Mouse (Mus musculus): ENCODE results near the gene Dpysl5. TPM values are rescaled to one million over a fixed set of nuclear protein-coding genes. Genes with fewer than 3 reads are reported as not detected.
"Not testable (repeated sequence)": the region's sequence is repeated elsewhere in the genome, so short reads cannot be mapped to it uniquely, and the experiment has no call there.

Dpysl5 gene
- polyA plus RNA-seq, 1 experiment from 2014 or later, result 91.8 TPM

GRCm38 (mm10) chr5:30683993-30684392 lies 27.4 kb upstream of the Dpysl5 start:
- H3K36me3 ChIP-seq (ENCODE audit: control insufficient read depth, insufficient read depth, low read length), result no peaks in the 10 kb centered on the region
- ATAC-seq (replicated peaks; ENCODE audit: low FRiP score) (no peak), DNase-seq (ENCODE audit: low spot score) (no peak)

GRCm38 (mm10) chr5:30686781-30687180 lies 24.6 kb upstream of the Dpysl5 start:
- WGBS, result 59% methylated on average over 3 of the region's 3 CpGs
- no peaks in the 10 kb centered on the region for H3K9me3 ChIP-seq (ENCODE audit: control insufficient read depth, low read length)
- ATAC-seq (replicated peaks; ENCODE audit: low FRiP score), result no peak
- H3K27ac ChIP-seq (ENCODE audit: low read depth, low read length), result no peak overlapping the region
- no peak overlapping the region for H3K9ac ChIP-seq (ENCODE audit: low read length)
- no peaks in the 10 kb centered on the region for H3K4me1 ChIP-seq (replicated peaks; ENCODE audit: control insufficient read depth, insufficient read depth, low read length)
- H3K4me2 ChIP-seq (ENCODE audit: low read depth, low read length, severe bottlenecking), result no peak overlapping the region
- H3K27me3 ChIP-seq (ENCODE audit: control insufficient read depth, insufficient read depth, low read length), result no peaks in the 10 kb centered on the region
- no peak for DNase-seq (ENCODE audit: low spot score)
- no peak overlapping the region for H3K4me3 ChIP-seq (ENCODE audit: low read depth, low read length)
- H3K36me3 ChIP-seq (ENCODE audit: control insufficient read depth, insufficient read depth, low read length), result no peaks in the 10 kb centered on the region

More at GRCm38 (mm10) chr5:30683993-30684392, 27.4 kb upstream of the Dpysl5 start:
- H3K9me3 ChIP-seq (ENCODE audit: control insufficient read depth, low read length), result no peaks in the 10 kb centered on the region
- H3K9ac ChIP-seq (ENCODE audit: low read length), result no peak overlapping the region
- no peak overlapping the region for H3K27ac ChIP-seq (ENCODE audit: low read depth, low read length)
- no peak overlapping the region for H3K4me2 ChIP-seq (ENCODE audit: low read depth, low read length, severe bottlenecking)
- WGBS, result 74% methylated on average over 3 of the region's 3 CpGs
- no peaks in the 10 kb centered on the region for H3K4me1 ChIP-seq (replicated peaks; ENCODE audit: control insufficient read depth, insufficient read depth, low read length)
- no peaks in the 10 kb centered on the region for H3K27me3 ChIP-seq (ENCODE audit: control insufficient read depth, insufficient read depth, low read length)
- H3K4me3 ChIP-seq (ENCODE audit: low read depth, low read length), result no peak overlapping the region

DNA sequence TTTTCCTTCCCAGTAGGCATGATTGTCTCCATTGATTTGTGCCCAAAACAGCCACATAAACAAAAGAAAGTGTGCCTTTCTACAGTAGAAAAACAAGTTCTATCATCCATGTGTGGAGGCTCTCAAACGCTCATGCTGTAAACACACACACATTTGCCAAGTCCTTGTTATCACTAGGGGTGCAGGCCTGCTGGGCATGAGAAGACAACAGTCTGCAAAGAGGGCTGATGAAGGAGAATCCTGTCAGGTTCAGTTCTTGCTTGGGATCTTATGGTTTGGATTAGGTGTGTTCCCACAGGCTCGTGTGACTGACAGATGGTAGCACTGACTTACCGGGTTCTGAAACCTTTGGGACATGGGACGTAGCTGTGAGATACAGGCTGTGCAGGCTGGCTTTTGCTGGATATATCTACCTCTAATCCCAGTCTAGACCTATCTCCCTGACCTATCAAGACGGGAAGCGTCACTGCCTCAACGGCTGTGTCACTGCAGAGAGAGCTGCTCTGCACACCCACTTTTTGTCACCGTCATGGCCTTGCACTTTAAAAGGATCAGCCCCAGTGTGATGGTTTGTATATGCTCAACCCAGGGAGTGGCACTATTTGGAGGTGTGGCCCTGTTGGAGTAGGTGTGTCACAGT lies 10.9 kb upstream of the Dpysl5 start:
- WGBS, result 90% methylated on average over 8 of the region's 8 CpGs
- Histone ChIP-seq H3K27ac (ENCODE audit: low read depth, low read length) (no peak overlapping the region), H3K4me2 (ENCODE audit: low read depth, low read length, severe bottlenecking) (no peak overlapping the region), H3K9me3 (ENCODE audit: control insufficient read depth, low read length) (no peaks in the 10 kb centered on the region), H3K4me1 (replicated peaks; ENCODE audit: control insufficient read depth, insufficient read depth, low read length) (no peaks in the 10 kb centered on the region), H3K9ac (ENCODE audit: low read length) (no peak overlapping the region), H3K4me3 (ENCODE audit: low read depth, low read length) (no peak overlapping the region), H3K36me3 (ENCODE audit: control insufficient read depth, insufficient read depth, low read length) (no peaks in the 10 kb centered on the region), H3K27me3 (ENCODE audit: control insufficient read depth, insufficient read depth, low read length) (no peaks in the 10 kb centered on the region)
- ATAC-seq (replicated peaks; ENCODE audit: low FRiP score), result no peak
- DNase-seq (ENCODE audit: low spot score), result no peak

- 27% methylated on average over 4 of the region's 4 CpGs for WGBS
- not testable (repeated sequence) for H3K4me1 ChIP-seq (replicated peaks; ENCODE audit: control insufficient read depth, insufficient read depth, low read length); H3K4me3 ChIP-seq (ENCODE audit: low read depth, low read length); H3K36me3 ChIP-seq (ENCODE audit: control insufficient read depth, insufficient read depth, low read length); DNase-seq (ENCODE audit: low spot score); H3K9me3 ChIP-seq (ENCODE audit: control insufficient read depth, low read length); ATAC-seq (replicated peaks; ENCODE audit: low FRiP score); H3K27me3 ChIP-seq (ENCODE audit: control insufficient read depth, insufficient read depth, low read length); H3K9ac ChIP-seq (ENCODE audit: low read length); H3K27ac ChIP-seq (ENCODE audit: low read depth, low read length); H3K4me2 ChIP-seq (ENCODE audit: low read depth, low read length, severe bottlenecking)
These were observed 10.0 kb upstream of the Dpysl5 start for GRCm38 (mm10) chr5:30701373-30701772.

- no peak overlapping the region for H3K27ac ChIP-seq (ENCODE audit: low read depth, low read length)
- H3K4me3 ChIP-seq (ENCODE audit: low read depth, low read length), result no peak overlapping the region
- no peak overlapping the region for H3K9ac ChIP-seq (ENCODE audit: low read length)
- H3K4me2 ChIP-seq (ENCODE audit: low read depth, low read length, severe bottlenecking), result no peak overlapping the region
- H3K9me3 ChIP-seq (ENCODE audit: control insufficient read depth, low read length), result no peaks in the 10 kb centered on the region
- DNase-seq (ENCODE audit: low spot score) (no peak), ATAC-seq (replicated peaks; ENCODE audit: low FRiP score) (no peak)
- no peaks in the 10 kb centered on the region for H3K27me3 ChIP-seq (ENCODE audit: control insufficient read depth, insufficient read depth, low read length)
- no peaks in the 10 kb centered on the region for H3K36me3 ChIP-seq (ENCODE audit: control insufficient read depth, insufficient read depth, low read length)
- WGBS, result 90% methylated on average over 3 of the region's 3 CpGs
- no peaks in the 10 kb centered on the region for H3K4me1 ChIP-seq (replicated peaks; ENCODE audit: control insufficient read depth, insufficient read depth, low read length)
These were observed 9.5 kb upstream of the Dpysl5 start for GRCm38 (mm10) chr5:30701866-30702265.

DNA sequence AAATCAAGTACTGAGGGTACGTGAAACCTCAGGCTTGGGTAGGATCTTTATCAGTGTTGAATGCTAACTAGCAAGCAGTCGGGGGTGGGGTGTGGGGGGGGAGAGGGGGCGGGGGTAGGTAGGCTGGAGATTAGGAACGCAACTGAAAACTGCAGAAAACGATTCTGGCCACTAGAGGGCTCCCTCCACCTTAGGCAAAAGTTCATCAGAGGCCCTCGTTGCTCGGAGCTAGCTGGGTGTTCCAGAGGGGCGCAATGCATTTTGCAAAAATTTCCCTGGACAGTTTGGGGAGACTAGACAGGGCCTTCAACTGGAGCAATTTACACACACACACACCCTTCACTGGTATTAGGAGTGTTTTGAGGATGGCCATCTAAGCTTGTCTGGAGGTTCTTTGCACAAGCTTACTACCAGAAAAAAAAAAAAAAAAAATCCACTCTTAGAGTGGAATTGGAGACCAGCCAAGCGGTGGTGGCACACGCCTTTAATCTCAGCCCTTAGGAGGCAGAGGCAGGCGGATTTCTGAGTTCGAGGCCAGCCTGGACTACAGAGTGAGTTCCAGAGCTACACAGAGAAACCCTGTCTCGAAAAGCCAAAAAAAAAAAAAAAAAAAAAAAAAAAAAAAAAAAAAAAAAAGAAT lies 1.5 kb upstream of the Dpysl5 start:
- H3K9me3 ChIP-seq (ENCODE audit: control insufficient read depth, low read length), result no peaks in the 10 kb centered on the region
- DNase-seq (ENCODE audit: low spot score), result peak; percentile 91
- no peaks in the 10 kb centered on the region; the same call in 1 of the 2 replicates for H3K4me1 ChIP-seq (replicated peaks; ENCODE audit: control insufficient read depth, insufficient read depth, low read length)
- no peaks in the 10 kb centered on the region for H3K36me3 ChIP-seq (ENCODE audit: control insufficient read depth, insufficient read depth, low read length)
- no peaks in the 10 kb centered on the region for H3K27me3 ChIP-seq (ENCODE audit: control insufficient read depth, insufficient read depth, low read length)
- no peak overlapping the region for H3K27ac ChIP-seq (ENCODE audit: low read depth, low read length)
- no peak overlapping the region for H3K4me3 ChIP-seq (ENCODE audit: low read depth, low read length)
- 13% methylated on average over 13 of the region's 13 CpGs for WGBS
- no peak overlapping the region for H3K4me2 ChIP-seq (ENCODE audit: low read depth, low read length, severe bottlenecking)
- ATAC-seq (replicated peaks; ENCODE audit: low FRiP score), result no peak
- no peak overlapping the region for H3K9ac ChIP-seq (ENCODE audit: low read length)

DNA sequence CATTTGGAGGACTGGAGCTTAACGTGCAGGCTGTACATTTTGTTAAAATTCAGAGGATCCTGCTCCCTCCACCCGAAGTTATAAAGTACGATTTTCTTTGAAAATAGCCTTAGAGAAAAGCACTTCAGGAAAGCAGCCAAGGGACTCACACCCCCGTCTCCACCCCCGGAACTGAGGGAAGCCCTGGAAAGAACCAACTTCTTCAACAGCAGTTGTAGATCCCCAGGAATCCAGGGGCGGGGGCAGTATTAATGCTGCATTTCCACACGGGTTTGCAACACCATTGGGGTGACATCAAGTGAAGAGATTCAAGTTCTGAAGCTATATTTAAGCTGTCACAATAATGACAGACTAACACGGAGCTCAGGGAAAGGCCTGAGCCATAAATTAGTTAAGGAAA lies 878 bp upstream of the Dpysl5 start:
- WGBS, result 37% methylated on average over 8 of the region's 8 CpGs
- no peak overlapping the region for H3K4me3 ChIP-seq (ENCODE audit: low read depth, low read length)
- ATAC-seq (replicated peaks; ENCODE audit: low FRiP score) (no peak), DNase-seq (ENCODE audit: low spot score) (no peak)
- no peaks in the 10 kb centered on the region for H3K9me3 ChIP-seq (ENCODE audit: control insufficient read depth, low read length)
- H3K4me1 ChIP-seq (replicated peaks; ENCODE audit: control insufficient read depth, insufficient read depth, low read length), result no peaks in the 10 kb centered on the region; the same call in 1 of the 2 replicates
- H3K9ac ChIP-seq (ENCODE audit: low read length), result no peak overlapping the region
- no peak overlapping the region for H3K27ac ChIP-seq (ENCODE audit: low read depth, low read length)
- H3K27me3 ChIP-seq (ENCODE audit: control insufficient read depth, insufficient read depth, low read length), result no peaks in the 10 kb centered on the region
- no peaks in the 10 kb centered on the region for H3K36me3 ChIP-seq (ENCODE audit: control insufficient read depth, insufficient read depth, low read length)
- H3K4me2 ChIP-seq (ENCODE audit: low read depth, low read length, severe bottlenecking), result peak overlapping the region; percentile 95

- Histone ChIP-seq H3K9ac (ENCODE audit: low read length) (peak overlapping the region; percentile 88), H3K27ac (ENCODE audit: low read depth, low read length) (peak overlapping the region; percentile 65), H3K9me3 (ENCODE audit: control insufficient read depth, low read length) (no peaks in the 10 kb centered on the region), H3K4me2 (ENCODE audit: low read depth, low read length, severe bottlenecking) (peak overlapping the region; percentile 95), H3K36me3 (ENCODE audit: control insufficient read depth, insufficient read depth, low read length) (no peaks in the 10 kb centered on the region), H3K4me1 (replicated peaks; ENCODE audit: control insufficient read depth, insufficient read depth, low read length) (no peaks in the 10 kb centered on the region; the same call in 1 of the 2 replicates), H3K4me3 (ENCODE audit: low read depth, low read length) (peak overlapping the region; percentile 66), H3K27me3 (ENCODE audit: control insufficient read depth, insufficient read depth, low read length) (no peaks in the 10 kb centered on the region)
- WGBS, result under 1% methylated on average over 14 of the region's 14 CpGs
- DNase-seq (ENCODE audit: low spot score) (no peak), ATAC-seq (replicated peaks; ENCODE audit: low FRiP score) (peak; percentile 4; the same call in 1 of the 2 replicates)
These were observed 632 bp downstream of the Dpysl5 start for GRCm38 (mm10) chr5:30712002-30712390.
